Mouse (Mus musculus): ENCODE data around the gene Ncmap.

Gene Ncmap

GRCm38 (mm10) chr4:135337376-135337942, 60.6 kb downstream of the Ncmap start:
- no peak for DNase-seq

DNA sequence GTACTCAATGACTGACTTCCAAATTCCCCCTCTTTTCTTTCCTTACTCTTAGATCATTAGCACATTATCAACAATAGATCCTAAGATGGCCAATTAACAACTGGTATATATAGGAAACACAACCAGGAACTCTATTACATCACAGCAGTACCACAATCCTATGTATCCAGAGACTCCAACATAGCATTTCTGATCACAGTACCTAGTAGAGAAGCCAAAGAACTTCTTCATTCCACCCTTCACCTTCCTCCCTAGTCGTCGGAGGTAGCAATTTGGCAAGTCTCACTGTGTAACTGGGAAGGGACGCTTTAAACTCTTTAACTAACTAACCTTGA, 62.0 kb downstream of the Ncmap start:
- DNase-seq, result no peak

DNA sequence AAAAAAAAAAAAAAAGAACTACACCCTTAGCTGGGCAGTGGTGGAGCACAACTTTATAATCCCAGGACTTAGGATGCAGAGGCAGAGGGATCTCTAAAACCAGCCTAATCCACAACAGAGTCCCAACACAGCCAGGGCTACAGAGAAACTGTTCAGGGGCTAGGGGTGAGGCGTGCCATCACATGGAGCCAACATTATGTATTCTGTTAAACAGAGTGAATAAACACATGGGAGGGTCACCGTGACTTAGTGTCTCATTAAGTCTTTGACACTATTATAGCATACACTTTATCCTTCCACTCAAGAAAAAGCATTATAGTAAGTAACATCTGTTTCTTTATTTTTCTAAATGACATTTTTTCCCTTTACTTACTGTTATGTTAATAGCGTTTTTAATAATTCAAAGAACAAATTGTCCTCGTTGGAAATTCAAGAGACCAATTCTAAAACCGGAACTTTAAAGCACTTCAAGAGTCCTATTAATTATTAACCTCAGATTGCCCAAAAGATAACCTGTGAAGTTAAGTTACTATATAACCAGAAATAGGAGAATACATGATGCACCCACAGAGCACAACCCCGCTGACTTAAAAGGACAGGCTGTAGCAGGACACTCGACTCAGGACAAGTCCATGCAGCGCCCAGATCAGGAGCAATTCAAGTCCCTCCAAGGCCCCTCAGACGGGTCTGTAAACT, 62.6 kb downstream of the Ncmap start:
- DNase-seq, result peak; percentile 63

DNA sequence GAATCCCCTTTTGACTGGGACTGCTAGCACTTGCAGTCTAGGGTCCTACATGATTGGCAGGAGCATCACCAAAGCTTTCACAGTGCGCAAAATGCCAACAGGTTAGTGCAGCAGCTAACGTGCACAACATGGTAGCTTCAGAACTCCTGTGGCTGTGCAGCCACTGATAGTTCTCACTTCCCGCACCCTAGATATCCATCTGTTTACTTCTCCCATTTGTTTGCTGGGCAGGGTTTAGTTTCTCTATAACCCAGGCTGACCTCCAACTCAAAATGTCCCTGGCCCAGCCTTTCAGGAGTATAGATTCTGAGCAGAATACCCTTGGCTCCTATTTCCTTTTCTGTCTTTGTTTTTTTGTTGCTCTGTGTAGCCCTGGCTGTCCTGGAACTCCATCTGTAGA, 71.6 kb downstream of the Ncmap start:
- no peak for DNase-seq

DNA sequence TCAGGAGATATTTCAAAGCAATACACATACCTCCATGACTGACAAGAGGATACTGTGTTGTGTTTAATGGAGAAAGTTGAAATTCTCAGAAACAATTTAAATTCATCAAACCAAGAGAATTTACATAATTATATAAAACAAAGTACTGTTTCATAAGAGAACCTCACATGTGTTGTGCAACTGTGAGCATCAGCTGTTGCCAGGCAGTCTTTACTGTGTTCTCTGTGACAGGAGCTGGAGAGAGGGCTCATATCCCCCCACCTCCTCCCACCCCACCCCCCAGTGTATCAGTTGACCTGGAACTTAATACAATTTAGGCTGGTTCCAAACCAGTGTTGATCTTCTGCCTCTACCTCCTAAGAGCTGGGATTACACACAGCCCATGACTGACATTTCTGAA, 72.0 kb downstream of the Ncmap start:
- DNase-seq, result no peak

DNA sequence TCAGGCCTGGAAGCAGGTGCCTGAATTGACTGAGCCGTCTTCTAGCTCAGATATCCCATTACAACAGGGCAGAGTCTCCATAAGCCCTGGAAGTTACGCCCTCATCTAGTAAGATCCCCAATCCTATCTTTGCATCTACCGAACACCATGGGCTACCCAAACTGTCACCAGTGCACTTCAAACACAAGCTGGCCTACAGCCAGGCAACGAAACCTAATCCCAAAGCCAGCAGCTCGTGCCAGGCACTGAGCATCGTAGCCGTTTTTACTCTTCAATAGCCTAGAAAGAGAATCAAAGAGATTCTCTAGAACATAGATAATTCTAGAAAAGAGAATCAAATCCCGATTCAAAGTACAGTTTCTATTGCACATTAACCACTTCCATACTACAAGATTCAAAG, 75.0 kb downstream of the Ncmap start:
- no peak for DNase-seq

Measured in kidney, adult 11 months (tissue).